Mouse (Mus musculus) hindbrain, embryonic 11.5 days (tissue): ENCODE measurements around the gene Tbc1d8. TPM values are rescaled to one million over a fixed set of nuclear protein-coding genes. Genes with fewer than 3 reads are reported as not detected.

Source experiments
- ATAC-seq: fragments of 200-750 bp; cut with Nextera tagmentation; 2 replicates; pipeline ENCODE4 v1.8.0; 2017; ENCODE audit warnings: mild to moderate bottlenecking, moderate TSS enrichment, moderate library complexity; ENCODE audit not compliant: low FRiP score
- DNase-seq: peaks from one replicate; pipeline ENCODE4 v3.0.0-alpha.2; 2015; ENCODE audit warnings: low spot score
- H3K27ac ChIP-seq: fragments of 300-500 bp; sonication (generic); 2 replicates; pipeline ENCODE4 v1.5.1; 2014; ENCODE audit warnings: mild to moderate bottlenecking, low read depth, low read length
- H3K27me3 ChIP-seq: fragments of 300-500 bp; sonication (generic); 2 replicates; pipeline ENCODE4 v1.6.1; 2014; ENCODE audit warnings: mild to moderate bottlenecking, low read length, moderate library complexity, mixed read lengths; ENCODE audit not compliant: control insufficient read depth, insufficient read depth
- H3K36me3 ChIP-seq: fragments of 300-500 bp; sonication (generic); 2 replicates; pipeline ENCODE4 v1.6.1; 2014; ENCODE audit warnings: mild to moderate bottlenecking, low read length, moderate library complexity, mixed read lengths; ENCODE audit not compliant: control insufficient read depth, insufficient read depth
- H3K4me1 ChIP-seq: fragments of 300-500 bp; sonication (generic); replicated peaks from 2 replicates; pipeline ENCODE4 v1.6.1; 2014; ENCODE audit warnings: low read length, mixed read lengths; ENCODE audit not compliant: control insufficient read depth, insufficient read depth
- H3K4me2 ChIP-seq: fragments of 300-500 bp; sonication (generic); replicated peaks from 2 replicates; pipeline ENCODE4 v1.6.1; 2014; ENCODE audit warnings: mild to moderate bottlenecking, low read depth, low read length
- H3K4me3 ChIP-seq: fragments of 300-500 bp; sonication (generic); 2 replicates; pipeline ENCODE4 v1.5.1; 2014; ENCODE audit warnings: low read depth, low read length
- H3K9ac ChIP-seq: fragments of 300-500 bp; sonication (generic); 2 replicates; pipeline ENCODE4 v1.6.1; 2014; ENCODE audit warnings: low read depth, low read length
- H3K9me3 ChIP-seq: fragments of 300-500 bp; sonication (generic); 2 replicates; pipeline ENCODE4 v1.6.1; 2016; ENCODE audit warnings: low read length; ENCODE audit not compliant: control insufficient read depth
- WGBS: fragments of 180-500 bp; shearing (Covaris S2); extraction: QIAGEN DNeasy Blood & Tissue Kit; methylation state at CpG from one replicate; pipeline ENCODE4 v1.1.7; 2014; 5-methylcytosine and 5-hydroxymethylcytosine counted together
- polyA plus RNA-seq: library from polyadenylated mRNA; unstranded; fragments of >200 nt; fragmentation: Nextera tagmentation; extraction: Ambion mirVana; gene quantifications from 2 replicates; pipeline ENCODE4 v1.2.1, GENCODE M21; 2014

Tbc1d8 gene
- 5.3 and 6.5 TPM in 2 replicates for polyA plus RNA-seq

DNA sequence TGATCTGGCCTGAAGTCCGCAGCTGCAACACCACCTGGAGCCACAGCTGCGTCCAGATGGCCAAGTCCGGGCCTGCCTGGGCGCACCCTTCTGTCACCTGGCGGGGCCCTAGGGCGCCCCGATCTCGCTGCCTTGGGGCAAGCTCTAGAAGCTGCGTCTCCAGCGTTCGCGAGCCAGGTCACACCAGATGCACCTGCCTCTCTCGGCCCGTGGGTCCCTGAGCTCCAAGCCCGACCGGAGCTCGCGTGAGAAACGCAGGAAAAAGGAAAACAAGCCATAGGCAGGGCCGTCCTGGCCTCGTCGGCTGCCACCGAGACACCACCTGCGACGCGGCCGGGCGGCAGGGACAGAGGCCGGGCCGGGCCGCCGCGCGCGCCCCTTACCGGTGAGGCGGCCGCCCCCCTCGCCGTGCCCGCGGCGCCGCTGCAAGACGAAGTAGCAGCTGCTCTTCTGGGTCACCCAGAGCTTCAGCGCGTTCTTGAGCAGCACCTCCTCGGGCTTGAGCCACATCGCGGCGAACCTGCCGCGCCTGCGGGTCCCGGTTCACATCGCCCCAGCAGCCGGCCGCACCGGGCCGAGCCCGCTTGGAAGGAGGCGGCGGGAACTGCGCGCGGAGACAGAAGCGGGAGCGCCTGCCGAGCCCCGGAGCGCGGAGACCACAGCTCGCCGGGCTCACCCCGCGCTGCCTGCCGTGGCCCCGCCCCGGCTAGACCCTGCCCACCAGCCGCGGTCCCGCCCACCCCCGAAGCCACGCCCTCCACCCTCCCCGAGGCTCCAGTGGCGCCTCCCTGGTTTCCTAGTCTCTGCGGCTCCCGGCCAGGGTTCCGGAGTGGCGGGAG lies at the start of gene Tbc1d8:
Gene Tbc1d8, minus strand, starts transcription at position 699 of the 839 bp plus-strand sequence.
- Histone ChIP-seq H3K4me1 (0 out of 2 replicates have a peak, but pooled peaks cover 3% of the 10 kb centered on the region), H3K36me3 (no peaks in the 10 kb centered on the region), H3K9ac (peak within 1 kb of the TSS; percentile 67), H3K9me3 (no peaks in the 10 kb centered on the region), H3K27ac (peak within 1 kb of the TSS; percentile 59; the same call in 1 of the 2 replicates), H3K4me3 (peak within 1 kb of the TSS; percentile 73), H3K27me3 (no peaks in the 10 kb centered on the region), H3K4me2 (peak within 1 kb of the TSS; percentile 99)
- WGBS = 1% methylated on average over 57 of the region's 90 CpGs
- ATAC-seq (peak; percentile 94), DNase-seq (peak; percentile 89)

DNA sequence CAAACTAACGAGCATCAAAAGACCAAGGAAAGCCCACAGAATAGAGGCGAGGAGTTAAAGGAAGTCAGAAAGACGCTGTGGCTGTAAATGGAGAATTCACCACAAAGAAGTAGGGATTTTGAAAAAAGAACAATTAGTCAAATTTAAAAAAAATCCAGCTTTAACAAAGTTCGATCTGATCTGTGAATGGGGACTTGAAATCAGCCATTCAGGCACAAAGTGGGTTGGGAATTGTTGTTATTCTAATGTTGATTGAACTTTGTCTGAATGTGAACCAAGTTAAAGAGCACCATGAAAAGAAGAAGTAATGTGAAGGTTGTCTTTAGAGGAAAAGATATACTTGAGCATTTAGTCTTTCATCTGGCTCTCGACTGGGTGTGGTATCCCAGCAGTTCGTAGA lies 49.8 kb upstream of the Tbc1d8 start:
- DNase-seq = no peak
- no peaks in the 10 kb centered on the region for H3K9me3 ChIP-seq
- ATAC-seq = no peak
- H3K4me1 ChIP-seq = no peaks in the 10 kb centered on the region
- H3K27ac ChIP-seq = no peak overlapping the region
- no peaks in the 10 kb centered on the region for H3K36me3 ChIP-seq
- no peak overlapping the region for H3K4me3 ChIP-seq
- WGBS = 67% methylated on average over 6 of the region's 6 CpGs
- no peaks in the 10 kb centered on the region for H3K27me3 ChIP-seq
- no peak overlapping the region for H3K9ac ChIP-seq
- no peak overlapping the region for H3K4me2 ChIP-seq

DNA sequence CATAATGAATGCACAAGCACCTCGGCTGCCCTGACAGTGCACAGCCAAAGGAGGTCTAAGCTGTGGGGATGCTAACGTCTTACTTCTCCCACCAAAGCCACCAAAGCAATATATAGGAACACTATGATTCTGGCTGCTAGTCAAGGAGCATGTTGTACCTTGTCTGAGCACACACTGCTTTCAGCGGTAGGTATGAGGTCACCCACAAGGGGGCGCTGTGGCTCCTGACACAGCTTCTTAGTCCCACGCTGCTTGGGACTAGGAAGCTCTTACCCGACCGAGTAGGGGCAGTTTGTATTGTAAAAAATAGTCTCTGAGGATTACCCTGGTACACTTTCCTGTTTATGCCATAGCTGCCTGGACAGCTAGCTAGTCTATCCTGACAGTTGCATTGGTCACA lies 48.9 kb upstream of the Tbc1d8 start:
- no peak for ATAC-seq
- no peaks in the 10 kb centered on the region for H3K27me3 ChIP-seq
- no peaks in the 10 kb centered on the region for H3K36me3 ChIP-seq
- DNase-seq = peak; percentile 90
- no peak overlapping the region for H3K4me2 ChIP-seq
- no peaks in the 10 kb centered on the region for H3K9me3 ChIP-seq
- no peak overlapping the region for H3K27ac ChIP-seq
- 14% methylated on average over 7 of the region's 7 CpGs for WGBS
- no peak overlapping the region for H3K4me3 ChIP-seq
- H3K9ac ChIP-seq = no peak overlapping the region
- H3K4me1 ChIP-seq = no peaks in the 10 kb centered on the region

DNA sequence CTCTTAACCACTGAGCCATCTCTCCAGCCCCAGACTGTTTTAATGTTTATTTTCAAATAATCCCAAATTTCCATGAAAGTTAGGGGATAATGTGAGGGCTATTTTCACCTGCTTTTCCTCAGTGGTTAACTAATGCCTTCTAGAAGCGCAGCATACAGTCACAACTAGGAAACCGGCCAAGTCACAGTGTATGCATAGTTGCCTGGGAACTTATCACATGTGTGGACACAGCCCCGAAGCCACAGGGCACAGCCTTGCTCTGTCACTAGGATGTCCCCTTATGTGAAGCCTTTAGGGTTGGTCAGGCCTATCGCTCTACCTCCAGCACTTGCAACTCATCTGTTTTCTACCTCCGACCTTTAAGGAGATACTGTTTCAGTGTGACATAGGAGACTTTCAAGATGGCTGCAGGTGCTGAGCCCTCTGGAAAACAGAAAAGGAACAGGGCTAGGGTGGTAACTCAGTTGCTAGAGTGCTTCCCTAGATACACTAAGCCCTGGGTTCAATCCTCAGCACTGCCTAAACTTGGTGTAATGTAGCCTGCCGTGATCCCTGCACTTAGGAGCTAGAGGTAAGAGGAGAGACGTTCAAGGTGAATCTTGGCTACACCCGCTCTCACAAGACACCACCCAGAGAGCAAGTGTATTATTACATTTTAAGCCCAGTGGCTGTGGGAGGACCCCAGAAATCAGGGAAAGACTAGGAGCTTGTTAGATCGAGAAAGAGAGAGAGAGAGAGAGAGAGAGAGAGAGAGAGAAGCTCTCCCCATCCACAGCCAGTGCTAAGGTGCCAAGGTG lies 48.0 kb upstream of the Tbc1d8 start:
- Histone ChIP-seq H3K9me3 (no peaks in the 10 kb centered on the region), H3K27ac (no peak overlapping the region), H3K27me3 (no peaks in the 10 kb centered on the region), H3K4me2 (no peak overlapping the region), H3K4me3 (no peak overlapping the region), H3K36me3 (no peaks in the 10 kb centered on the region), H3K4me1 (no peaks in the 10 kb centered on the region), H3K9ac (no peak overlapping the region)
- no peak for DNase-seq
- WGBS = 83% methylated on average over 9 of the region's 9 CpGs
- ATAC-seq = no peak

DNA sequence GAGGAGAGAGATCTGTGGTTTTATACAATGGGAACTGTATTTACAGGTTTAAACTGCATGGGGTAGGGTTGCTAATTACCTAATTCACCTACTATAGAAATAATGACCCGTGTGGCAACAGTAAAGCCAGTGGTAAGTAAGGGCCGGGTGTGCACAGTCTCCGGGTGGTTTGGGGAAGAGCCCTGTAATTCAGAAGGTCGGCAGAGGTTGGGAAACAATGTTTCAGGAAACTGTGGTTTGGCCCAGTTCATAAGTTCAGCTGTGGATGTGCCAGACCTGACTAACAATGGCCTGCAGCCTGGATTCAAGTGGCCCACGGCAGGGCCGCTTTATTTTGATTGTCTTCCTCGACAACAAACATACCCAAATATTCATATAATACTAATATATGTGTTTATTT lies 47.2 kb upstream of the Tbc1d8 start:
- 83% methylated on average over 7 of the region's 7 CpGs for WGBS
- ATAC-seq = no peak
- Histone ChIP-seq H3K4me3 (no peak overlapping the region), H3K27me3 (no peaks in the 10 kb centered on the region), H3K36me3 (no peaks in the 10 kb centered on the region), H3K9me3 (no peaks in the 10 kb centered on the region), H3K27ac (no peak overlapping the region), H3K4me1 (no peaks in the 10 kb centered on the region), H3K4me2 (no peak overlapping the region), H3K9ac (no peak overlapping the region)
- DNase-seq = no peak

DNA sequence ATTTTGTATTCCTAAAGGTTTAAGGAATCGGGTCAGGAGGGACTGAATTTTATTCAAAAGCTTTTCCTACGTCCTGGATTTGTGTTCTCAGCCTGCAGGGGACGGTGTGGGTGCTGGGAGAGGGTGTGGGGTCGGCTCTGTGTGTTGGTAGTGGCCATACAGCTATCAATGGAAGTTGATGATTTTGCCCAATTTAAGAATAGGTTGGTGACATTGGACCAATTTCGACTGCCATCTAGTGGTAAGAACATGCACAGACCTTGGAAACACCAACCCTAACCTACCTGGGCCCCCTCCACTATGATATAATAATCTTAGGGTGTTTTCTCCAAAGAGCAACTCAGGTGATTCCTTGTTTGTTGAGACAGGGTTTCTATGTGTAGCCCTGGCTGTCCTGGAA lies 44.0 kb upstream of the Tbc1d8 start:
- no peak overlapping the region for H3K9ac ChIP-seq
- no peaks in the 10 kb centered on the region for H3K9me3 ChIP-seq
- H3K27me3 ChIP-seq = no peaks in the 10 kb centered on the region
- ATAC-seq (no peak), DNase-seq (peak; percentile 48)
- WGBS = 32% methylated on average over 5 of the region's 5 CpGs
- H3K36me3 ChIP-seq = no peaks in the 10 kb centered on the region
- no peak overlapping the region for H3K27ac ChIP-seq
- no peaks in the 10 kb centered on the region for H3K4me1 ChIP-seq
- H3K4me3 ChIP-seq = no peak overlapping the region
- H3K4me2 ChIP-seq = no peak overlapping the region

DNA sequence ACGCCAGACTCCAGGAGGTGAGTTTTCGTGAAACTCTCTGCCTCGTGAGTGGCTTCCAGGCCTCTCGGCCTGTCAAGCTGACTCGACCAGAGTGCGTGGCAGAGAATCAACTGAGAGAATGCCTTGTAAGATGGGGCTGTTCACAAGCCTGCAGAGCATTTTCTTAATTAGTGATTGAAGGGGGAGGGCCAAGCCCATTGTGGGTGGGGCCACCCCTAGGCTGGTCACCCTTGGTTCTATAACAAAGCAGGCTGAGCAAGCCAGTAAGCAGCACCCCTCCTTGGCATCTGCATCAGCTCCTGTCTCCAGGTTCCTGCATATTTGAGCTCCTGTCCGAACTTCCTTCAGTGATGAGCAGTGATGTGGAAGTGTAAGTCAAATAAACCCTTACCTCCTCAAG lies 42.8 kb upstream of the Tbc1d8 start:
- Histone ChIP-seq H3K4me2 (no peak overlapping the region), H3K36me3 (no peaks in the 10 kb centered on the region), H3K27me3 (no peaks in the 10 kb centered on the region), H3K4me3 (no peak overlapping the region), H3K4me1 (no peaks in the 10 kb centered on the region), H3K9ac (no peak overlapping the region), H3K27ac (no peak overlapping the region), H3K9me3 (no peaks in the 10 kb centered on the region)
- ATAC-seq = no peak
- WGBS = 93% methylated on average over 7 of the region's 7 CpGs
- DNase-seq = no peak

DNA sequence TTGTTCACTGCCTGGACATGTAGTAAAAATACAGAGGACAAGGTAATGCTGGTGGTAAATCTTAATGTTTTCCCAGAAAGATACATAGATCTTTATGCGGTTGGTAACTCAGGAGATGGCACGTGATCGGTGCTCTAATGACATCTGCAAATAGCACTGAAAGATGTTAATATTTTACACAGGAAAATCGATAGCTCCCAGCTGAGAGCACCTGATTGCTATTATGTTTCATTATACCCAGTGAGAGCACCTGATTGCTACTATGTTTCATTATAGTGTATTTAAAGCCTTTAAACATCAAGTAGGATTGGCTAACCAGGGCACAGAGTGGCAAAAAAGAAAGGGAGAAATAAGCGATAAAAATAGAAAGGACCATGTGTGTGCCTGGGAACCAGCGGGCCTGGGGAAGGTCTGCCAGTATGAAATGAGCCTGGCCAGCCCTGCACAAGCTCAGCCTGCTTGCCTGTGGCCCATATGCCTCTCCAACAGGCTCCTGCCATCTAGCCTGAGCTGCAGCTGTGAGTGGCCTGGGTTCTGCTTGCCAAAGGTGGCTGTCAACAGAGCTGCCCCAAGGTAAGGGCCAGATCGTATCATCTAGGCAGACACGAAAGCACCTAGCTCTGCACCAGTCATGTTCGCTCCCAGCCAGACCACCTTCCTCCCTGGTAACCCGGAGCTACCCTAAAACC lies 36.9 kb upstream of the Tbc1d8 start:
- Histone ChIP-seq H3K9ac (no peak overlapping the region), H3K4me3 (no peak overlapping the region), H3K4me2 (no peak overlapping the region), H3K27me3 (no peaks in the 10 kb centered on the region), H3K36me3 (no peaks in the 10 kb centered on the region), H3K9me3 (no peaks in the 10 kb centered on the region), H3K4me1 (no peaks in the 10 kb centered on the region), H3K27ac (no peak overlapping the region)
- no peak for ATAC-seq
- 89% methylated on average over 10 of the region's 10 CpGs for WGBS
- no peak for DNase-seq
